Mouse (Mus musculus) adrenal gland, postnatal 4 days (tissue): ENCODE results near the gene 8030474K03Rik. TPM values are rescaled to one million over a fixed set of nuclear protein-coding genes. Genes with fewer than 3 reads are reported as not detected.
"Not testable (repeated sequence)": the region's sequence is repeated elsewhere in the genome, so short reads cannot be mapped to it uniquely, and the experiment has no call there.

Experiments
- DNase-seq, 2 experiments: peaks; one replicate each; pipeline ENCODE4 v3.0.0; 2021 to 2022; ENCODE audit warnings: low spot score in 2 of 2, mixed read lengths in 2 of 2
- long read RNA-seq, 2 experiments: library from polyadenylated mRNA; stranded (forward); transcript quantifications; one replicate each; pipeline ENCODE4 v2.0.0; 2021
- total RNA-seq, 2 experiments: library from RNA; stranded (reverse); gene quantifications; 2 replicates each; pipeline ENCODE4 v1.2.3; 2021

The 8030474K03Rik gene
- not detected for total RNA-seq
- long read RNA-seq, experiment 1 = 0 reads
- long read RNA-seq, experiment 2 = 0 reads

DNA sequence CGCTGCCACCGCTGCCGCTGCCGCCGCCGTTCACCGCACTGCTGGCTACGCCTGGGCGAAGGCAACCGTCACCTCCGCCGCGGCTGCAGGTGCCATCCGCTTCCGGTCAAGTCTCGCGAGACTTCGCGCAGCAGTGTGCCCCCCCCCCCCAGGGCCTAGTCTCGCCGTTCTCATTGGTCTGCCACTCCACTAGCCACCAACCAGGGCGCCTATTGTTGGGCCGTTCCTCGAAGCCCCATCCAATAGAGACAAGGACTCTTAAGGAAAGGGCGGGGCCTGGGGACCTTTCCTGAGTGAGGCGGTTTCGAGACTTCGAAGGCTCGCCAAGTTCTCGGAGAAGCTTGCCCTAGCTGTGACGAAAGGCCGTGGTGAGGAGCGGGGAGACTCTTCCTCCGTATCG lies at the start of gene 8030474K03Rik, which contains the start of gene Gm4779:
Gene 8030474K03Rik (plus strand): TSS at position 315 of the 400 bp plus-strand sequence.
Gene Gm4779 (minus strand): TSS at position 82 of the 400 bp plus-strand sequence.
- DNase-seq = no peak

DNA sequence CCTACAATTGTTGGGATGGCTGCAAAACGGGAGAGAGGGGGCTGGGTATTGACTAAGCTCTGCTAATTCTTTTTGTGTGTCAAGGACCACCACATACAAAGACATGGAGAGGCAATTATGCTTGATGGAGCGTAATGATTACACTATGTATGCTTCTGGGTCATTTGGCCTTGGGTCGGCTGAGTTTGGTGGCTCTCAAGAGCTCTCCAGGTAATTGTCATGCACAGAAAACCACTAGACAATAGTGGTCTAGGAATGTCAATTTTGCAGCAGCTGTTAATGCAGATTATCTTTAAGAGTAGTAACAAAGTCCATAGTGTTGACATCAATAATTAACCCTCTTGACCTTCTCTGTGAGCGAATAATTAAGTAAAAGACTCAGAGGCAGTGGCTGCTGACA lies 44.3 kb upstream of the 8030474K03Rik start:
- DNase-seq = no peak

DNA sequence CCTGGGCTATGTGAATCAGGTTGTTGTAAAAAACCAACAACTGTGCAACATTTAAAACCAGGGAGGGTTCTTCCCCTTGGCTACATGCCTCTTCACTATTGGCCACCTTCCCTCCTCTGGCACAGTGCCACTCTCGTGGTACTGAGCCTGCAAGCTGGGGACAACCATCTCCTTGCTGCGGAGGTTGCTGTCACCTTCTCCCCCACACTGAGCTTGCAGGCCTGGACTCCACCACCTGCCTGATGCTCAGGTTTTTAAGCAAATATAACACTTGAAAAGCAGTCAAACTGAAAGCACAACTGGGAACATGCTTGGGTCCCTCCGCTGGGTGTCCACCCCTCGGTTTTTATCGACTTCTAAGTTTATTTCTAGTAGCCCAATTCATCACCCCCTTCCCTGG lies 40.0 kb upstream of the 8030474K03Rik start:
- no peak for DNase-seq

DNA sequence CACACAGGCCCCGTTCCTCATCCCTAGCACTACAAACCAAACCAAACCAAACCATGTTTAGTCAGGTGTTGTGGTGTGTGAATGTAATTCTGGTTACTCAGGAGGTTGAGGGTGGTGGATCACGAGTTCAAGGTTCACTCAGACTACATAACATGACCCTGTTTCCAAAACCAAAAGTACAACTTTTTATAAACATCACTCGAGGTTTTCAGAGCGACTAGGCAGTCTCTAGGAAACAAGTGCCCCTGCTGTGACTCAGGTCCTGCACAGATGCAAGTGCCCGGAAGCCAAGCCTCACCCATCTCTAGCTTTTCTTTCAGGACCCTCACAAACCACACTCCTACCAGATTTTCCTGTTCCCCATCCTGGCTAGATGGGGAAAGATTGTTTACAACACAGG lies 29.8 kb upstream of the 8030474K03Rik start:
- no peak for DNase-seq

DNA sequence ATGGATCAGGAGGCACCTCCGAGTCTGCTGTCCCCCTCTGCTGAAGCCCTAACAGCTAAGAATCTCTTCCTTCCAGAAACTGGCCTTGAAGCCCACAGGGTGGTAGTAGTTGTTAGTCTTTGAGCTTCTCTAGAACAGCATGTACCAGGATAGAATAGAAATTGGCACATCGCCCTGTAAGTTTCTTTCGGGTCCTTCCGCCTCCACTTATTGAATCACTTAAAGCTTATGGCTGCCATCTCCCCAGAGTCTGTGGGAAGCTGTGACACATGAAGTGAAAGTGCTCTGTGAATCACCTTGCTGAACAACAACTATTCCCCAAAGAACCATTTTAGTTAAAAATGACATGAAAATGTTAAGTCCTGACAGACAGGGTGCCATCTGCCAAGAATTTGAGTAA lies 29.3 kb upstream of the 8030474K03Rik start:
- no peak for DNase-seq

DNA sequence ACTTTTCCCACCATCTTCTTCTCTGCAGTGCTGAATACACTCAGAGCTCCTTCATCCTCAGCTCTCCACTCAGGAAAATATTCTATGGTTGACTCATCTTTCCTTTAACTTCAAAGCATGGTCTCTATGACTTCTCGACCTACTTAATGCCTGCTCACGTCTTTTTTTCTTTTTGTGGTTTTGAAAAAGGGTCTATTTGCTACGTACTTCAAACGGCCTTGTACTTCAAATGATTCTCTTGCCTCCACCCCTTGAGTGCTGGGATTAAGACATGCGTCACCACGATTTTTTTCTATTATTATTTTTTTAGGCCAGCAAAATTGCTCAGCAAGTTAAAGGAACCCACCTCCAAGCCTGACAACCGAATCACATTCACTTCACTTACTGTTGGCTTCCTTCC lies 27.2 kb upstream of the 8030474K03Rik start:
- DNase-seq = no peak

DNA sequence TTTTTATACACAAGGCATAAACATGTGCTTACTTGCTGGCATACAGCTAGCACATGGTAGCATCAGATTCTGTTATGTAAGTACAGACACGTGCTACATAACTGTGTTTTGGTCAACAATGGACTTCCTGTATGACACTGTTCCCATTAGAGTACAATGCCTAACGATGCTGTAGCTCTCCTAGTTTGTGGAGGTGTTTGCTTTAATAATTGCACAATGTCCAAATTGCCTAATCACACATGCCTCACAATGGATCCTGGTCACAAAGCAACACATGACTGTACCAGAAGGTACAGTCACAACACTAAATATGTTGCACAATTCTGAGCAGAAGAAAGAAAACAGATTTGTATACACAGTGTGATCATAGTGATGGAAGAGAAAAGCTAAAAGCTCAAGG lies 25.0 kb upstream of the 8030474K03Rik start:
- no peak for DNase-seq

DNA sequence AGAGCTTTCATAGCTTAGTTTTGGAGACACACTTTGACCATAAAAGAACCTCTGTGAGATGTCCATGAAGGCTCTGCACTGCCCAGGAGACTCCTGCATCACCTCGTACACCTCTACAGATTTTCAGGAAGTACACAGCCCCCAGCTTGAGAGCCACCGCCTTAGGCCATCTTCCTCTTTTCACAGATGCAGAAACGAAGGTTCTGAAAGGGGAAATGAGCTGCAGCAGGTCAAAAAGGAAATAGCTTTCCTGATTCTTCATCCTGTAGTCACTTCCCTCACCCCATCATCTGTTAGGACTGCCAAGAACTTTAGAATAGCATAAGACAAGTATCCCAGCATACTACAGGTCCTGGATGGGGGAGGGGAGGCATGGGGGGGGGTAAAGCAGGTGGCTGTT lies 24.1 kb upstream of the 8030474K03Rik start:
- no peak for DNase-seq

DNA sequence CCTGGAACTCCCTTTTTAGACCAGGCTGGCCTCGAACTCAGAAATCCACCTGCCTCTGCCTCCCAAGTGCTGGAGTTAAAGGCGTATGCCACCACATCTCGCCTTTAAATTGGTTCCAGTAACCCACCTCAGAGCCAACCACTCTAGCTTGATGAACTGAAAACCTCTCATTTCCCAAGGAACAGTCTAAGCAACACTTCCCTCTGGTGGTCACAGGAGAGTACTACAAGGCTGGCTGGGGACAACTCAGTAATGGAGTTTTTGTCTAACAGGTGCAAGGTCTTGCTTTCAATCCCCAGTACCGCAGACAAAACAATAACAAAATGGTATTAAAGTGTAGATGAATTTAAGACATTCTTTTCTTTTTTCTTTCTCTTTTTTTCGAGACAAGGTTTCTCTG lies 22.4 kb upstream of the 8030474K03Rik start:
- DNase-seq = peak in 1 of 2 experiments; percentile 3

DNA sequence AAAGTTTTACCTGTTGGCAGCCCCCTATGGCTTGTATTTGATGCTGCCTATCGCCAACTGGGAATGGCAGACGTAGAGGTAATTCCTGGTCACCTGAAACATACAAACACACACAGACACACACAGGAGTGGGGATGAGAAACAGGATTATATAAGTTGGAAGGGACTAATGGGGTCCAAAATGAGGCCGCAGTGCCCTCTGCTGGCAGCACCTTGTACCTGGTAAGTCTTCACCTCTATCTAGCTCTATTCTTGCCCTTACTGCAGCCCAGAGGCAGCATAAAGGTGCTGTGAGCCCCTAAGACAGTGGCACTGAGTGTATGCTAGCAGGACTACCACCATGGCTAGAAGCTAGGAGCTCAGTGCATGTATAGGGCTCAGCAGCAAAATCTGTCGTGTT lies 2.9 kb upstream of the 8030474K03Rik start:
- no peak for DNase-seq

DNA sequence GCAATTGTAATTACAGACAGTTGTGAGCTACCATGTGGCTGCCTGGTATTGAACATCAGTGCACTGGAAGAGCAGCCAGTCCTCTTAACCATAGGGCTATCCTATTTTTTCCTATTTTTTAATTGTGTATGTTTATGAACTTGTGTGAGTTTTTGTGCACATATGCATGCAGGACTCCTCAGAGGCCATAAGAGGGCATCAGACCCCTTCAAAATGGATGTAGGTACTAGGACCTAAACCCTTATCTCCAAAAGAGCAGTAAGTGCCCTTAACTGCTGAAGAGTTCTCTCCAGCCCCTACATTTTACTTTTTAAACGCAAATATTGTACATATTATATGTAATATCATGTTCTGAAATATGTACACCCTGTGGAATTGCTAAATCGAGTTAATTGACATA lies 11.1 kb downstream of the 8030474K03Rik start:
- no peak for DNase-seq

DNA sequence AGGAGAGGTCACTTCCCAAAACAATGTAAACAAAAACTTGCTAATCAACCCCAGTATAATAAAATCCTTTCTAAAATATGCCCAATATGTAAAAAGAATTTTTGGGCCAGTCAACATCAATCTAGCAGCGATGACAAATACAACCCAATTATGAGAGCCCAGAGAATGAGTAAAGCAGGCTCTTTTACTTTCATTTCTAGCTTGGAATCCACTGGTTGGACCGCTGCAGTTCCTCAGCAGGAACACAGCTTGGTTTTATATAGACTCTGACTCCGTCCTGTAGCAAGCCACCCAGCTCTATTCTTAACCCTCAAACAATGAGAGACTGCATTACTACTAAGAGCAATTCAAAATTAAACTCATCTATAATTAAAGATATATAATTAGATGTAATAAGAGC lies 17.3 kb downstream of the 8030474K03Rik start:
- DNase-seq = no peak

DNA sequence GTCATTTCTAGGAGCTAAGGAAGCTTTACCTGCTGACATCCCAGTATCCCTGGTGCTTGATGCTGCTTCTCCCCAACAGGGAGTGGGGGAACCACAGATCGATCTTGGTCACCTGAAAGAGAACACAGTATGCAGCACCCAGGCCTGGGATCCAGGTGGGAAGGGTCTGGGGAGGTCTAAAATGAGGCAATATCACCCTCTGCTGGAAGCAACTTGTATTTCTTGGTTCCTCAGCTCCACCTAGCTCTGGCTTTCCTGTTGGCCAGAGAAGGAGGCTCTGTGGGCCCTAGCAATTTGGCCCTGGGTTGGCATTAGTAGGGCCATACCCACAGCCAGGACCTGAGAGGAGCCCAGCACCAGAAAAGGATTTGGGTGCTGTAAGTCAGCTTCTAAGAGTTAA lies 24.7 kb downstream of the 8030474K03Rik start:
- no peak for DNase-seq

DNA sequence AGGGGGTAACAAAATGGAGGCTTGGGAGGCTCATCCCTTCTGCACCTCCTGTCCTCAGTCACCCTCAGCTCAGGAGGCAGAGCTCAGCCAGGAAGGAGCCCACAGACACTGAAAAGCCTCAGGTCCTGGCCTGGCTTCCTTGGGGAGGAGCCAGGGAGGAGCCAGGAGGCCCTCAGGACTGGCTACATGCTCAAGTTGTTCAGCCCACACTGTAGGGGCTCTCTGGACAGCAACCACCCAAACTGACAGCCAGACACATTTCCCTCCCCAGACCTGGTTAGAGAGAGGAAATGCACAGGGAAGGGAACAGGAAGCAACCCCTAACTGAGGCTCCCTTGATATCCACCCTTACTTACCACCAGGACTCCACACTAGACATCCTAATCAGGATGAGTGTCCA lies 25.5 kb downstream of the 8030474K03Rik start:
- not testable (repeated sequence) for DNase-seq

DNA sequence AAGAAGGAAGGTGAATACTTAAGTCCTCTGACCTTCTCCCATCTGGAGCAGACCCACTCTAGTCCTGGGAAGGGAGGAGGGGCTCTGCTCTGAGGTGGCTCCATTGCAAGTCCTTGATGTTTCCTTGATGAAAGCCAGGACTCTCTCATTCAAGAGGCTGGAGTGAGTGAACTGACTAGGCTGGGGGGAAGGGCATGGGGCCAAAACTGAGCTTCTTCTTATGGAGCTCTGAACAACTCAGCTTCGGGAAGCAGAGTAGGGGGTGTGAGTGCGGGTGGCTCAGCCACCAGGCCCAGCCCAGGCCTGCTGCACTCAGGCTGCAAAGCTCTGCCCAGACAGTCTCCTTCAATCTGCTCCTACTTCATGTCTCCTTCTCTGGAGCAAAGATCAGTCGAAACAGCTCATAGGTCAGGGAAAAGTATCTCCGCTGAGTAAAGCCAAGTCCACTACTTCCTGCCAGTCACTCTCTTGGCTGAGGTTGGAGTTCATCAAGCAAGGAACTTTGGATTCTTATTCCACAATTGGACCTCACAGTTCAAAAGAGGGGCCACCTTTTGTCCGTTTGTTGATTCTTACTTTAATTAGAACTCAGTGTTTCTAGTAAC lies 52.8 kb downstream of the 8030474K03Rik start:
- DNase-seq = no peak

Other genes starting within 250 kb of the 8030474K03Rik start
- gene Ogt, start 154.6 kb upstream of the 8030474K03Rik start, total RNA-seq = 100 to 1,000 TPM; 250 to 275 TPM
- under 1 TPM; 0.17 to 0.71 TPM for gene Cxcr3, start 60.4 kb upstream of the 8030474K03Rik start, total RNA-seq
- under 1 TPM in 1 of 2 experiments, not detected in 1; 0.17 TPM for gene Gm4779, start 233 bp upstream of the 8030474K03Rik start, total RNA-seq
- 10 to 100 TPM in 1 of 2 experiments, 1 to 10 TPM in 1; 9.2 to 11.4 TPM for gene Nhsl2, start 54.7 kb downstream of the 8030474K03Rik start, total RNA-seq